In the genomic region with DNA sequence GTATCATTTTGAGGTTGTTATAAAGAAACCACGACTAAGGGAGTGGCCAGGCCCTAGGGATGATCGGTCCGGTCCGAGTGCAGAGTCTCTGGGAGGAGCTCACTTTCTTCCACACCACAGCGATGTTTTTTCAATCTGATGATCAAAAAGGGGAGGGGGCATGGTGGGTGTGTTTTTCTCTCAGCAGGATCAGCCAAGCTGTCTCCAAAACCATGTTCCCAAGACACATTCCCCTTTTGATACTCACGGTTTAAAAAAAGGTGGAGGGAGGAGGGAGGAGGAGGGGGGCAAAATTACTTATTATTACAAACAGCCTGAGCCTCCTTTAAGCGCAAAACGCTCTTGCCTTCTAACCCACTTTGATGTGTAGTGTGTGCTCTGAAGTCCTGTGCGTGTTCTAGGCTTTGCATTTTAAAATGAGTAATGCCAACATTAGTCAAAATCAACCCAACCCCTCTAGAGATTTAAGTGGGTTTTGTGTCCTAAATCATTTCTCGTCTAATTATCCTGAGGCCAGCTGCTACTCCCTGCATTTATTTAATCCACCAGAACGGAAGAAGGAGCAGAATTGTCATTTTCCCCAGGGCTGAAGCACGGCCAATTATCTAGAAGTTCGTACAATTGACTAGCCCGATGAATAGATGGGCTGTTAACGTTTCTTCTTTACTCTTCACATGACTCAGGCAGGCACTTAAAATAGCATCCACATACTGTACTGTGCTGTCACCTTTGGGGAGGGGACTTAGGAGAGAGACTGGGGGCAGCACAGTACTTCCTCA, we compare ENCODE assay signal across 14 mouse cellular contexts.
DNase-seq lines count a peak whose midpoint lies in the region; ATAC-seq and TF ChIP-seq lines count a peak whose summit lies in the region.
"Had no signal": no experiment of that assay in that cellular context is flagged by ENCODE, and none has a peak within 500 bp of the region (broad histone marks: within the 10 kb centered on the region; RNA-seq: fewer than 3 reads in every experiment).

No protein-coding gene starts in this region.

- H3K27me3 ChIP-seq in heart, postnatal 0 days (ENCODE audit: control insufficient read depth, insufficient read depth, low read length), result no peaks in the 10 kb centered on the region
- H3K27me3 ChIP-seq in embryonic facial prominence, embryonic 15.5 days, result no peaks in the 10 kb centered on the region
- no peaks in the 10 kb centered on the region for H3K27me3 ChIP-seq in hindbrain, embryonic 16.5 days (replicated peaks; ENCODE audit: control insufficient read depth, insufficient read depth, low read length)
- H3K27me3 ChIP-seq in neural tube, embryonic 15.5 days (replicated peaks), result no peaks in the 10 kb centered on the region

- H3K4me2 ChIP-seq in heart, postnatal 0 days (ENCODE audit: low read depth, low read length), result peak overlapping the region; percentile 28; the same call in 1 of the 2 replicates
- H3K4me2 ChIP-seq in embryonic facial prominence, embryonic 15.5 days (replicated peaks), result 0 out of 2 replicates have a peak overlapping the region, but pooled peaks have one; percentile 15
- H3K4me2 ChIP-seq in hindbrain, embryonic 16.5 days (ENCODE audit: low read length), result peak overlapping the region; percentile 48
- H3K4me2 ChIP-seq in neural tube, embryonic 15.5 days, result peak overlapping the region; percentile 42

- peaks cover 29% of the 10 kb centered on the region for H3K4me1 ChIP-seq in heart, postnatal 0 days (ENCODE audit: control insufficient read depth, insufficient read depth)
- H3K4me1 ChIP-seq in embryonic facial prominence, embryonic 15.5 days, result peaks cover 19% of the 10 kb centered on the region
- peaks cover 12% of the 10 kb centered on the region for H3K4me1 ChIP-seq in hindbrain, embryonic 16.5 days (ENCODE audit: control insufficient read depth, insufficient read depth, low read depth, low read length)
- H3K4me1 ChIP-seq in neural tube, embryonic 15.5 days, result peaks cover 25% of the 10 kb centered on the region

- H3K27ac ChIP-seq in heart, postnatal 0 days (ENCODE audit: low read depth), result no peak overlapping the region
- 0 out of 2 replicates have a peak overlapping the region, but pooled peaks have one; percentile 11 for H3K27ac ChIP-seq in embryonic facial prominence, embryonic 15.5 days (replicated peaks)
- H3K27ac ChIP-seq in hindbrain, embryonic 16.5 days (ENCODE audit: low read depth, low read length), result peak overlapping the region; percentile 34; the same call in 1 of the 2 replicates
- H3K27ac ChIP-seq in neural tube, embryonic 15.5 days (replicated peaks), result peak overlapping the region; percentile 38
- H3K27ac ChIP-seq: liver, embryonic 14.5 days had no signal

- no peak overlapping the region for H3K4me3 ChIP-seq in heart, postnatal 0 days (ENCODE audit: low read depth, low read length)
- no peak overlapping the region for H3K4me3 ChIP-seq in embryonic facial prominence, embryonic 15.5 days (replicated peaks)
- H3K4me3 ChIP-seq in hindbrain, embryonic 16.5 days (ENCODE audit: low read length), result peak overlapping the region; percentile 15
- no peak overlapping the region for H3K4me3 ChIP-seq in neural tube, embryonic 15.5 days (replicated peaks)

- no peaks in the 10 kb centered on the region for H3K36me3 ChIP-seq in heart, postnatal 0 days (replicated peaks; ENCODE audit: control insufficient read depth, insufficient read depth, low read length)
- H3K36me3 ChIP-seq in embryonic facial prominence, embryonic 15.5 days, result no peaks in the 10 kb centered on the region
- no peaks in the 10 kb centered on the region for H3K36me3 ChIP-seq in hindbrain, embryonic 16.5 days (ENCODE audit: control insufficient read depth, insufficient read depth, low read length)
- no peaks in the 10 kb centered on the region for H3K36me3 ChIP-seq in neural tube, embryonic 15.5 days

- TF ChIP-seq EP300 in heart, postnatal 0 days (IDR thresholded peaks at IDR 0.05; ENCODE audit: low read depth), result no peak

- H3K9me3 ChIP-seq in heart, postnatal 0 days (replicated peaks; ENCODE audit: control insufficient read depth, low read length), result no peaks in the 10 kb centered on the region
- no peaks in the 10 kb centered on the region for H3K9me3 ChIP-seq in embryonic facial prominence, embryonic 15.5 days (replicated peaks)
- no peaks in the 10 kb centered on the region for H3K9me3 ChIP-seq in hindbrain, embryonic 16.5 days (ENCODE audit: control insufficient read depth, low read length)
- H3K9me3 ChIP-seq in neural tube, embryonic 15.5 days (replicated peaks), result no peaks in the 10 kb centered on the region

- no peak for TF ChIP-seq CTCF in heart, postnatal 0 days (IDR thresholded peaks at IDR 0.05; ENCODE audit: low read depth)

- DNase-seq in heart, postnatal 0 days (ENCODE audit: low spot score), result peak; percentile 13
- no peak for DNase-seq in heart, adult 9 months (ENCODE audit: low spot score in 2 of 2)
- no peak for DNase-seq in frontal cortex, postnatal 10 days (ENCODE audit: low spot score in 2 of 2)
- DNase-seq in urinary bladder, postnatal 10 days (ENCODE audit: low spot score), result no peak
- DNase-seq: cerebellum, adult 9-11 months; gastrocnemius, postnatal 14 days; kidney, adult 11 months; layer of hippocampus, adult 9-11 months; thymus, postnatal 25 days had no signal

- ATAC-seq in heart, postnatal 0 days (ENCODE audit: insufficient read depth, low read depth), result no peak
- peak; percentile 34 for ATAC-seq in embryonic facial prominence, embryonic 15.5 days (ENCODE audit: insufficient number of reproducible peaks, low FRiP score, low TSS enrichment, low read depth)
- peak; percentile 73 for ATAC-seq in hindbrain, embryonic 16.5 days
- ATAC-seq in neural tube, embryonic 15.5 days (ENCODE audit: low FRiP score), result peak; percentile 65
- ATAC-seq in inflammation-experienced regulatory T-cells, adult 6 months, result no peak

- 44% methylated on average over 15 of the region's 15 CpGs for WGBS in heart, postnatal 0 days
- WGBS in embryonic facial prominence, embryonic 15.5 days, result 16% methylated on average over 15 of the region's 15 CpGs
- 10% methylated on average over 15 of the region's 15 CpGs for WGBS in hindbrain, embryonic 16.5 days
- WGBS in neural tube, embryonic 15.5 days, result 18% methylated on average over 15 of the region's 15 CpGs

- no peak overlapping the region for H3K9ac ChIP-seq in heart, postnatal 0 days (replicated peaks; ENCODE audit: low read depth, low read length)
- H3K9ac ChIP-seq in embryonic facial prominence, embryonic 15.5 days, result no peak overlapping the region
- peak overlapping the region; percentile 33 for H3K9ac ChIP-seq in hindbrain, embryonic 16.5 days (ENCODE audit: low read depth, low read length)
- H3K9ac ChIP-seq in neural tube, embryonic 15.5 days (replicated peaks), result no peak overlapping the region
- H3K9ac ChIP-seq: liver, embryonic 14.5 days had no signal

Comparison
In these comparisons a context has a peak if more than half of its experiments do, and no peak if none do; other contexts are left out.
1. ATAC-seq: peak in embryonic facial prominence, embryonic 15.5 days (single experiment), hindbrain, embryonic 16.5 days (single experiment) and neural tube, embryonic 15.5 days (single experiment); none in heart, postnatal 0 days (single experiment) and inflammation-experienced regulatory T-cells, adult 6 months (single experiment).
2. Peak in every context shown above with its lines, with median percentiles within 50 percentile points of each other: H3K4me2 ChIP-seq.